Mouse (Mus musculus): ENCODE results near the gene Eri3. TPM values are rescaled to one million over a fixed set of nuclear protein-coding genes. Genes with fewer than 3 reads are reported as not detected.

Gene Eri3
- polyA plus RNA-seq, 1 experiment from 2014 or later, result 266 TPM

DNA sequence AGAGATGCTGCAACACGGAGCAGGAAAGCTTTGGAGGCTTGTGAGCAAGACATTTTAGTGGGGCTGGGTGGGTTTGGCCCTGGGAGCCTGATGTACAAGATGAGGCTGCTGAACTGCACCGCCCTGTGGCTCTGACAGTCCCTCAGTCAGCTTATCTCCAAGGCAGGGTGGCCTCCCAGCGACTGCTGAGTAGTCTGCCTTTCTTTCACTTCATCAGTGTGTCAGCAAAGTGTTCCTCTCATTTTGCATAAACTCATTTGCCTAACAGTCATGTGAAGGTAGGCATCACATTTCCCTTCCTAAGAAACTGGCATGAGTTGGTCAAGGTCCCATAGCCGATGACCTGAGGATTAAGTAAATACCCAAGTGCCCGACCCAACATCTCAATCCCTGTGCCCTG, 102.6 kb downstream of the Eri3 start:
- H3K27me3 ChIP-seq, result no peaks in the 10 kb centered on the region
- H3K9me3 ChIP-seq, result no peaks in the 10 kb centered on the region
- ATAC-seq (ENCODE audit: low FRiP score, low read depth), result no peak
- H3K36me3 ChIP-seq, result no peaks in the 10 kb centered on the region
- no peak overlapping the region for H3K4me3 ChIP-seq
- H3K27ac ChIP-seq (replicated peaks), result no peak overlapping the region
- no peak overlapping the region for H3K4me2 ChIP-seq
- 63% methylated on average over 5 of the region's 5 CpGs for WGBS
- H3K4me1 ChIP-seq (replicated peaks), result peaks cover 50% of the 10 kb centered on the region
- H3K9ac ChIP-seq, result no peak overlapping the region

DNA sequence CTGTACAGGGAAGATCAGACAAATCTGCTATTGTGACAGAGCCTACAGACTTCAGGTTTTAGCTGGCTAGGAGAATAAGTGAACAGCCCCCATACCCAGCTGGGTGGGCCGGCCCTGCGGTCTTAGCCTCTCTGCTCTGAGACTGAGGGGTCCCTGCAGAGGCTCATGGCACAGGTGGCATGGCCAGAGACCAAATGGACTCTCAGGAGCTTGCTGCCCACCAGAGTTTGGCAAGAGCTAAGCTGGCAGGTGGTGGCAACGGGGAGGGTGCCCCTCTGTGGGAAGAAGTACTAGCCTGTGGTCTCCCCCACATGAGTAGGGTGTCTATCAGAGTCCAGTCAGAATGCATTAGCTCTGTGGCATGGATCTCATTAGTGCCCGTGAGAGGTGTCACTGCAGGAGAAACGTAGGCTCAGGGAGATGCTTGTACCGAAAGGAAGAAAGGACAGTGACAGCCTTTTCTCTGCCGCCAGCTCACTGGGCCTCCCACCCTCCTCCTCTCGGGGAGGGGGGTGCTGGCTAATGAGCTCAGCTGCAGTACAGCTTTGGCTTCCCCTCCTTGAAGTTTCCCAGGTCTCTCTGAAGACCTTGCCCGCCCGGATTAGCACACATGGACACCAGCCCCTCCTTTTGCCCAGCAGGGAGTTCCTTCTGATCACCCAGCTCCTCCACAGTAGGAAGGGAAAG, 104.0 kb downstream of the Eri3 start:
- Histone ChIP-seq H3K4me3 (no peak overlapping the region), H3K4me1 (replicated peaks) (peaks cover 54% of the 10 kb centered on the region), H3K27ac (replicated peaks) (peak overlapping the region; percentile 33; the same call in 1 of the 2 replicates), H3K4me2 (no peak overlapping the region), H3K27me3 (no peaks in the 10 kb centered on the region), H3K9me3 (no peaks in the 10 kb centered on the region), H3K36me3 (no peaks in the 10 kb centered on the region), H3K9ac (no peak overlapping the region)
- 17% methylated on average over 10 of the region's 10 CpGs for WGBS
- no peak for ATAC-seq (ENCODE audit: low FRiP score, low read depth)

DNA sequence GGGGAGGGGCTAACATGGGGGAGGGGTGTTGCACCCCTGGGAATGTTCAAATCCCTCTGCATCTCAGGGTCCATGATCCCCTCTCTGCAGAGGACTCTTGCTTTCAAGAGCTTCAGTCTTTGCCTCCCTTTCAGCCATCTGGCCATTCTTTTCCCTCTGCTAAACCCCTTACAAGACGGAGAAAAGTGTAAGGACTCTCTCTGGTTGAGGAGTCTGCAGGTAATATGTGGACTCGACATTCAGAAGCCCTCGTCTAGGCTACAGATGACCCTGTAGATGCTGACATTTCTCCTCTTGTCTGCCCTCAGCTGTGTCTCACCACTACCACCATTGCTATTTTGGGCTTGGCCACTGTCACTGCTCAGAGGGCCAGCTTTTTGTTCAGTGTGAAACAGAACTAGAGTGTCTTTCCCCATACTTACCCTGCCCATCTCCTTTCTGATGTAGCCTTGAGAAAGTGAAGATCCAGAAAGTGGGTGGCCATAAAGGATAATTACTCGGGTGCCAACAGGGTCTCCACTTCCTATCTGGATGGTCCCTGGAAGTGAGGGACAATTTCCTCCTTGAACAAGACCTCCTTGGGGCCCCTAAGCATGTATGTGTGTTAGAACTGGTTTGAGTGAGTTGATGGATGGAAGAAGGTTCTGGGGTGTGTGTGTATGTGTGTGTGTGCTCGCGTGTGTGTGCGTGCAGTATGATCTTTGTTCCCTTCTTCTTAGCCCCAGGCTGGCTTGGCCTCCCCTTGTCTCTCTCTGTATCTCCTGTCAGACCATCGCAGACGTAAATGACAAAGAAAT, 104.7 kb downstream of the Eri3 start:
- peak overlapping the region; percentile 33; the same call in 1 of the 2 replicates for H3K27ac ChIP-seq (replicated peaks)
- H3K4me3 ChIP-seq, result no peak overlapping the region
- peaks cover 53% of the 10 kb centered on the region for H3K4me1 ChIP-seq (replicated peaks)
- H3K36me3 ChIP-seq, result no peaks in the 10 kb centered on the region
- no peaks in the 10 kb centered on the region for H3K27me3 ChIP-seq
- no peaks in the 10 kb centered on the region for H3K9me3 ChIP-seq
- no peak for ATAC-seq (ENCODE audit: low FRiP score, low read depth)
- 55% methylated on average over 9 of the region's 9 CpGs for WGBS
- no peak overlapping the region for H3K4me2 ChIP-seq
- no peak overlapping the region for H3K9ac ChIP-seq

DNA sequence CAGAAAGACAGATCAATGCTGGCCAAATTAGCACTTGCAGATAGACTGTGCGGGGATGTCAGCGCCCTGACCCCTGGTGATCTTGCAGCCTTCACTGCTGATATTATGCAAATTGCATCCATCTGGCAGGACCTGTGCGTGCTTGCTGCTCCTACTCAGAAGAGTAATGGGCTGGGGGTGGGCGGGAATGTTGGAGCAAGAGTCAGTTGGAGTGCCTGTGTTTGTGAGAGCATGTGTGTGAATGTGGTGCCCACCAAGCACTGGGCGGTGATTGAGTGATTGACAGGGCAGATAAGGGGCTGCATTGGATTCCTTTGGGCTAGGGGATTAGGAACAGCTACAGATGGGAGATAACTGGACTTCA, 105.3 kb downstream of the Eri3 start:
- Histone ChIP-seq H3K4me1 (replicated peaks) (peaks cover 53% of the 10 kb centered on the region), H3K4me2 (no peak overlapping the region), H3K4me3 (no peak overlapping the region), H3K9ac (no peak overlapping the region), H3K36me3 (no peaks in the 10 kb centered on the region), H3K27me3 (no peaks in the 10 kb centered on the region), H3K9me3 (no peaks in the 10 kb centered on the region), H3K27ac (replicated peaks) (no peak overlapping the region)
- WGBS, result 48% methylated on average over 5 of the region's 5 CpGs
- ATAC-seq (ENCODE audit: low FRiP score, low read depth), result no peak

DNA sequence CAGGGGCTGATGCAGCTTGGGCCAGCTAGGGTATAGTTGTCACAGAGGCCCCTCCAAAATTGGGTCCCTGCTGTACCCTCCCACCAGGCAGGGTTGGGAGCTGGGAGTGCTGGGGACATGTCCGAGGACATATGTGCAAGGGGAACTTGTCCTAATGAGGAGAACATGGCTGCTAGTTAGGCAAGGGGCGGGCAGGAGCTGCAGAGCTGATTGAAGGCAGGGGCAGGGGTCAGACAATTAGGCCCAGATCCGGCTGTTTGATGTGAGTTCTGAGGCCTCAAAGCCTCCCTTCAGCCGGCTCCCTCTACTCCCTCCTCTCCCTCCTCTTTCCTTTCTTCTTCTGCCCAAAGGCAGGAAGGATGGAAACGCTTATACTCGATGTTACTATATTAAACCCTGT, 106.8 kb downstream of the Eri3 start:
- H3K4me3 ChIP-seq, result no peak overlapping the region
- H3K4me1 ChIP-seq (replicated peaks), result peaks cover 49% of the 10 kb centered on the region
- no peak overlapping the region for H3K9ac ChIP-seq
- no peaks in the 10 kb centered on the region for H3K27me3 ChIP-seq
- no peak for ATAC-seq (ENCODE audit: low FRiP score, low read depth)
- 0 out of 2 replicates have a peak overlapping the region, but pooled peaks have one; percentile 32 for H3K27ac ChIP-seq (replicated peaks)
- WGBS, result 40% methylated on average over 6 of the region's 6 CpGs
- H3K36me3 ChIP-seq, result peaks cover 3% of the 10 kb centered on the region; the same call in 1 of the 2 replicates
- no peak overlapping the region for H3K4me2 ChIP-seq
- H3K9me3 ChIP-seq, result no peaks in the 10 kb centered on the region

DNA sequence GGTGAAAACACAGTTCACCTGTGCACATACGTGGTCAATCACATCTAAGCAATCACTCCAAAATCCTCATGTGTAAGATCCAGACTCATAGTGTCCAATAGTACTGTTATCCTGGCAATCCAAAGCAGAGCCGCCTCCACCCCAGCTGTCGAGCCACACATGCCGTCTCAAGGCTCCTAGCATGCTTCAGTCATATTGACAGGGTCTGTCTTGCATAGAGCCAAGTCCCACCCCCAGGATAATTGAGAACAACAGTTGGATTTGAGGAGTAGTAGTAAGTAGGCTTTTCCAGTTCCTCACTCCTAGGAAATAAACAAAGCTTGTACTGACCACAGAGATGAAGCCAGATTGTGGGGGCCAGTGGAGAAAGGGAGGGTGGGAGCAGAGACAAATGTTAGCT, 107.5 kb downstream of the Eri3 start:
- H3K4me1 ChIP-seq (replicated peaks), result peaks cover 44% of the 10 kb centered on the region
- peak overlapping the region; percentile 32; the same call in 1 of the 2 replicates for H3K27ac ChIP-seq (replicated peaks)
- H3K36me3 ChIP-seq, result peaks cover 3% of the 10 kb centered on the region; the same call in 1 of the 2 replicates
- H3K27me3 ChIP-seq, result no peaks in the 10 kb centered on the region
- 57% methylated on average over 4 of the region's 4 CpGs for WGBS
- no peaks in the 10 kb centered on the region for H3K9me3 ChIP-seq
- no peak for ATAC-seq (ENCODE audit: low FRiP score, low read depth)
- no peak overlapping the region for H3K4me2 ChIP-seq
- no peak overlapping the region for H3K9ac ChIP-seq
- no peak overlapping the region for H3K4me3 ChIP-seq

DNA sequence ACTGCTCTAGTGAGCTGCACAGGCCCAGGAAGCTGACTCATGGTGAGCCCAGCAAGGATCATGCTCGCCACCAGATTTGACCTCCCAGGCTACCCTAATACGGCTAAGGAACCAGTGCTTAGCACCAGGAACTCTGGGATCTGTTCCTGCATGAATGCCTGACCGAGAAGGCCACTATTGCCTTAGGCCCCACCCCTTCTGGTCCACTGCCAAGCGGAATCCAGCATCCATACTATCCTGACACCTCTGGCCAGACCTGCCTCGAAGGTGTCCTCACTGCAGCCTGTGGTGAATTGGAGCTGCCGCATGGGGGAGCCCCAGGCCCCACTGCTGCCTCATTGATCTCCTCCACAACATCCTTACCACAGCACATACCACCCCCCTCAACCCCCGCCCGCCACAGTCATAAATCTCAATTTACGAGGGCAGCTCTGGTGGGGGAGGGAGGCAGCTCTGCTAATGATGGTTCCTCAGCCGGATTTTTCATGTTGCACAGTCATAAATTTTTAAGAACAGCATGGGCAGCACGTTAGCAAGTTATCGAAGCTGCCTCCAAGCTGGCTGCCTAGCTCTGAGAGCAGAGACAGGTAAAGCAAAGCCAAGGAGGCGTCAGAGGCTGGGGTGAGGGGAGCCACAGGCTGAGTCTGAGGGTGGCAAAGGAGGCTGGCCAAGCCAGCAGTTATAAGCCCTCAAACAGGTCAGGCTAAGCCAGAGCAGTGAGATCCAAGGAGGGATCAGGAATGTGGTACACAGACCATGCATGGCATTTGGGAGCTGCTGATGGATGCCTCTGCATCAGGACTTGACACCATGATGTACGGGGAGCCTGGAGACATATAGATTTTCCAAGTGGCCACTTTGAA, 108.6 kb downstream of the Eri3 start:
- no peak overlapping the region for H3K9ac ChIP-seq
- no peak overlapping the region for H3K4me3 ChIP-seq
- peaks cover 3% of the 10 kb centered on the region; the same call in 1 of the 2 replicates for H3K36me3 ChIP-seq
- H3K4me2 ChIP-seq, result no peak overlapping the region
- H3K27me3 ChIP-seq, result no peaks in the 10 kb centered on the region
- peaks cover 44% of the 10 kb centered on the region for H3K4me1 ChIP-seq (replicated peaks)
- peak; percentile 67 for ATAC-seq (ENCODE audit: low FRiP score, low read depth)
- WGBS, result 57% methylated on average over 14 of the region's 14 CpGs
- peak overlapping the region; percentile 25 for H3K27ac ChIP-seq (replicated peaks)
- H3K9me3 ChIP-seq, result no peaks in the 10 kb centered on the region

DNA sequence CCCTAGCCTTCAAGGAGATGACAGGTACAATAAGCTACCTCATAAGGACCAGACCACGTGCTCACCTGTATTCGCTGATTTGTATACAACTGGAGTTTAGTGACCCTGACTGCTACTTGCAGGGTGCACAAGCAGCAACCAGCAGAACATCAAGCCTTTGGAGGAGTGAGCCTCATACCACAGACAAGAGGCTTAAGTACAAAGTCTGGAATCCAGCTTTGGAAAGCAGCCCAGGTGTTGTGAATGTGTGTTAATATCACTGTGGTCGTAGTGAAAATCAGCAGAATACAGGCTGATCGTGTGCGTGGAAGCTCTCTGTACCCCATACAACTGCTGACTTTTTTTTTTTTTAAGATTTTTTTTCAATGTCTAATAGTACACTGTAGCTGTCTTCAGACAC, 109.8 kb downstream of the Eri3 start:
- no peak for ATAC-seq (ENCODE audit: low FRiP score, low read depth)
- Histone ChIP-seq H3K4me3 (no peak overlapping the region), H3K27me3 (no peaks in the 10 kb centered on the region), H3K4me1 (replicated peaks) (peaks cover 39% of the 10 kb centered on the region), H3K9me3 (no peaks in the 10 kb centered on the region), H3K27ac (replicated peaks) (no peak overlapping the region), H3K9ac (no peak overlapping the region), H3K36me3 (peaks cover 3% of the 10 kb centered on the region; the same call in 1 of the 2 replicates), H3K4me2 (no peak overlapping the region)
- WGBS, result 93% methylated on average over 5 of the region's 5 CpGs

DNA sequence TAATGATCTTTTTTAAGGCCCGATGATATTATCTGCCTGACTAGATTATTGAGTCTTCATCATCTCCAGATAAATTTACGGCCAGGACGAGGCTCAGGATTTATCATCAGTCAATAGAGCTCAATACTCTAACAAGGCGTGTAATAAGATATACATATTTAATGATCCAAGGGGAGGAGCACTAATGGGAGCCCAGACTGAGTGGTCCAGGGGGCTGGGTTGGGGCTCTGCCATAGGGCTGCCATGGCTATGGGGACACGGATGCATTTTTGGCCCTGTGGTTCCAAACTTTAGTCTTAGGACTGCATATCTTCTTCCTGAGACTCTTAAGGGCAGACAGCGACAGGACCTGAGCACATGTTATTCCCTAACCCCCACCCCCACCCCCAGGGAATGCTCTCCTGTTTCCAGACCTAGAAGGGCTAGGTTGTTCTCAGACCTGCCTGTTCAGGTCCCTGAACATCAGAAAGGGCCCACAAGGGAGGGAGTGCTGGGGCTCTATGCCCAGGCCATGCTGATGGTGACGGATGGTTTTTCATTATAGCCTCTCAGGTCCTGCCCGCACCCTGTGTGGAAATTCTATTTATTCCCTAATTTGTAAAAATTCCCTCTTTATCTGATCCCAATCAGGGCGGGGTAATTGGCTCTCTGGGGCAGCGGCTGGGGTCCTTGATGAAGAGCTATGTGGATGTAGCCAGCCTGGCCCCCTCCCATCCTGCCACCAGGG, 114.4 kb downstream of the Eri3 start:
- H3K27ac ChIP-seq (replicated peaks), result 0 out of 2 replicates have a peak overlapping the region, but pooled peaks have one; percentile 17
- 59% methylated on average over 10 of the region's 10 CpGs for WGBS

DNA sequence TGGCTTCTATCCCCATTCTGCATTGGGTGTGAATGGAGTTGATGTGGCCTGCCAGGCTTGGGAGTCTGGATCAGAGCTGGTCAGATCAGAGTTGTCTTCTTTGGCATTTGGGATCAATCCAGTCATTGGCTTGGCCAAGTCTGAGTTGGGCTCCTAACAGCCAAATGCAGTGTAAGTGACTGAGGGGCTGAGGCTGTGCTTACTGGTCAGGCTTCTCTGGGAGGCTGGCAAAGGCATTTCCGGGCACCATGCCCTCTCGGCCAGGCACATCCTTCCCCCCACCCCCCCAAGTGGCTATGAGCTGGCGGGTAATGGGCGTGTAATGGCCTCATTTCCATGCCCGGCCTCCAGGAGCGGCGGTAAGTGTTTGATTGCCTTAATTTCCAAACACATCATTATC, 115.4 kb downstream of the Eri3 start:
- Histone ChIP-seq H3K4me1 (replicated peaks) (peaks cover 15% of the 10 kb centered on the region), H3K4me2 (no peak overlapping the region), H3K27ac (replicated peaks) (peak overlapping the region; percentile 42; the same call in 1 of the 2 replicates), H3K9ac (no peak overlapping the region), H3K36me3 (peaks cover 3% of the 10 kb centered on the region; the same call in 1 of the 2 replicates), H3K9me3 (no peaks in the 10 kb centered on the region), H3K27me3 (no peaks in the 10 kb centered on the region), H3K4me3 (no peak overlapping the region)
- WGBS, result 45% methylated on average over 7 of the region's 7 CpGs
- ATAC-seq (ENCODE audit: low FRiP score, low read depth), result peak; percentile 40; the same call in 1 of the 2 replicates

More for the DNA sequence above, 114.4 kb downstream of the Eri3 start:
- H3K9ac ChIP-seq, result no peak overlapping the region
- H3K27me3 ChIP-seq, result no peaks in the 10 kb centered on the region
- peaks cover 15% of the 10 kb centered on the region for H3K4me1 ChIP-seq (replicated peaks)
- no peak overlapping the region for H3K4me2 ChIP-seq
- no peak for ATAC-seq (ENCODE audit: low FRiP score, low read depth)
- peaks cover 3% of the 10 kb centered on the region; the same call in 1 of the 2 replicates for H3K36me3 ChIP-seq
- no peak overlapping the region for H3K4me3 ChIP-seq
- H3K9me3 ChIP-seq, result no peaks in the 10 kb centered on the region

DNA sequence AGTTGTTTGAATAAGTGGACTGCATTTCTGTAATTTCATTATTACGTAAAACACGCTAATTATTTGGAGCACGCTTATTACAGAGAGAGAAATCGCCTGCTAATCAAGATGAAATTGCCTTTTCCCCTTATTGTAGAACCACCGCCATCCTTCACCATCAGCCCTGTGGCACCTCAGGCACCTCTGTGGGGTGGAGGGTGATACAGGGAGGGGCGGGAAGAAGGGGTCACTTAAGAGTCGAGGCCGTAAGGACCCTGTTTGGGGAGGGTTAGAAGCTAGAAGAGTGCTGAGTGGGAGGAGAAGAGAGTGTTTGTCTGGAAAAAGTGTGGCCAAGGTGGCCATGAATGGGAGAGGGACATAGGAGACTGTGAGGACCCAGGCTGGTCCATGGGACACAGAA, 115.9 kb downstream of the Eri3 start:
- 60% methylated on average over 8 of the region's 8 CpGs for WGBS
- Histone ChIP-seq H3K36me3 (peaks cover 3% of the 10 kb centered on the region; the same call in 1 of the 2 replicates), H3K4me2 (no peak overlapping the region), H3K27me3 (no peaks in the 10 kb centered on the region), H3K4me1 (replicated peaks) (peaks cover 15% of the 10 kb centered on the region), H3K9ac (no peak overlapping the region), H3K27ac (replicated peaks) (no peak overlapping the region), H3K9me3 (no peaks in the 10 kb centered on the region), H3K4me3 (no peak overlapping the region)
- no peak for ATAC-seq (ENCODE audit: low FRiP score, low read depth)
